Mouse (Mus musculus): ENCODE data around the gene Fam186b.

GRCm38 (mm10) chr15:99231998-99232397, 63.7 kb downstream of the Fam186b start:
- TF ChIP-seq CTCF (IDR thresholded peaks at IDR 0.05; ENCODE audit: extremely low read depth, insufficient read depth, low read length) (no peak), POLR2A (IDR thresholded peaks at IDR 0.05; ENCODE audit: extremely low read depth, insufficient read depth, low read length) (no peak)
